Mouse (Mus musculus) cortical plate, adult 2 months (tissue): ENCODE results near the gene Trim10.

Source experiments
- CTCF ChIP-seq: fragments of 200-500 bp; IDR thresholded peaks from 2 replicates; pipeline ENCODE4 v1.5.1; 2011; ENCODE audit warnings: mild to moderate bottlenecking, control low read depth, low read length; ENCODE audit not compliant: insufficient read depth; ENCODE audit errors: extremely low read depth
- POLR2A ChIP-seq: fragments of 200-500 bp; IDR thresholded peaks from 2 replicates; pipeline ENCODE4 v1.6.1; 2011; ENCODE audit warnings: mild to moderate bottlenecking, low read length, control low read depth; ENCODE audit not compliant: insufficient read depth; ENCODE audit errors: extremely low read depth

DNA sequence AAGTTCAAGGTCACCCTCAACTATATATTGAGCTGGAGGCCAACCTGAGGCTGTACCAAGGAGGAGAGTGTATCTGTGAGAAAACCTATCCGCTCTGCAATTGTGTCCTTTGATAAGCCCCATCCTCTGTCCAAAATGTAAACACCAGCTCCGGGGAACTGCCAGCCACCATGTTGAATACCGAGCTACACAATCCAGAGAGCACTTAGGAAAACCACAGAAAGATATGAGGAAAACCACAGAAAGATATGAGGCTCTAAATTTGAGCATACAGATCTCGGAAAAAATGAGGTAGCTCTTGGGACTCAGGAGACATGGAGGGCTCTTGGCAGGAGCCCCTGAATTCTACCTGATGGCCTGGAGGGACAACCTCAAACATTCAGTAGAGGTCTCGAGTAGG, 24.0 kb downstream of the Trim10 start:
- TF ChIP-seq POLR2A (no peak), CTCF (no peak)
